Mouse (Mus musculus) lung, postnatal 0 days (tissue): Measurements from ENCODE around the gene Nrp2. TPM values are rescaled to one million over a fixed set of nuclear protein-coding genes. Genes with fewer than 3 reads are reported as not detected.
A peak's percentile ranks its signal among the peaks of the same experiment; 100 is the strongest.

Source experiments
- ATAC-seq: fragments of 200-750 bp; cut with Nextera tagmentation; 2 replicates; pipeline ENCODE4 v1.8.0; 2017; ENCODE audit warnings: moderate library complexity
- DNase-seq: peaks from one replicate; pipeline ENCODE4 v3.0.0-alpha.2; 2016; ENCODE audit warnings: low spot score
- H3K27ac ChIP-seq: fragments of 300-500 bp; sonication (generic); 2 replicates; pipeline ENCODE4 v1.5.1; 2014; ENCODE audit warnings: antibody characterized with exemption, mild to moderate bottlenecking, low read length, mixed read lengths
- H3K27me3 ChIP-seq: fragments of 300-500 bp; sonication (generic); replicated peaks from 2 replicates; pipeline ENCODE4 v1.6.1; 2014; ENCODE audit warnings: low read length, mixed read lengths; ENCODE audit not compliant: insufficient read depth
- H3K36me3 ChIP-seq: fragments of 300-500 bp; sonication (generic); 2 replicates; pipeline ENCODE4 v1.6.1; 2014; ENCODE audit warnings: low read length, mixed read lengths; ENCODE audit not compliant: insufficient read depth
- H3K4me1 ChIP-seq: fragments of 300-500 bp; sonication (generic); 2 replicates; pipeline ENCODE4 v1.6.1; 2014; ENCODE audit warnings: antibody characterized with exemption, low read depth, low read length, mixed read lengths; ENCODE audit not compliant: insufficient read depth
- H3K4me2 ChIP-seq: fragments of 300-500 bp; sonication (generic); replicated peaks from 2 replicates; pipeline ENCODE4 v1.6.1; 2014; ENCODE audit warnings: low read depth, mild to moderate bottlenecking, low read length, moderate library complexity, mixed read lengths
- H3K4me3 ChIP-seq: fragments of 300-500 bp; sonication (generic); 2 replicates; pipeline ENCODE4 v1.5.1; 2014; ENCODE audit warnings: low read depth, low read length
- H3K9ac ChIP-seq: fragments of 300-500 bp; sonication (generic); replicated peaks from 2 replicates; pipeline ENCODE4 v1.6.1; 2014; ENCODE audit warnings: low read depth, mild to moderate bottlenecking
- H3K9me3 ChIP-seq: fragments of 300-500 bp; sonication (generic); 2 replicates; pipeline ENCODE4 v1.6.1; 2016; ENCODE audit warnings: low read length, mixed read lengths
- CTCF ChIP-seq: IDR thresholded peaks from 2 replicates; pipeline ENCODE4 v1.5.1; 2016; ENCODE audit warnings: antibody characterized with exemption, mild to moderate bottlenecking
- EP300 ChIP-seq: IDR thresholded peaks from 2 replicates; pipeline ENCODE4 v1.6.1; 2016; ENCODE audit warnings: antibody characterized with exemption, mild to moderate bottlenecking, control low read depth
- WGBS: fragments of 180-500 bp; shearing (Covaris S2); extraction: QIAGEN DNeasy Blood & Tissue Kit; methylation state at CpG from one replicate; pipeline ENCODE4 v1.1.7; 2014; 5-methylcytosine and 5-hydroxymethylcytosine counted together
- polyA plus RNA-seq: library from polyadenylated mRNA; unstranded; fragments of >200 nt; fragmentation: Nextera tagmentation; extraction: Ambion mirVana; gene quantifications from 2 replicates; pipeline ENCODE4 v1.2.1, GENCODE M21; 2015

Gene Nrp2
- polyA plus RNA-seq, 1 experiment from 2014 or later, result 14.0 TPM

DNA sequence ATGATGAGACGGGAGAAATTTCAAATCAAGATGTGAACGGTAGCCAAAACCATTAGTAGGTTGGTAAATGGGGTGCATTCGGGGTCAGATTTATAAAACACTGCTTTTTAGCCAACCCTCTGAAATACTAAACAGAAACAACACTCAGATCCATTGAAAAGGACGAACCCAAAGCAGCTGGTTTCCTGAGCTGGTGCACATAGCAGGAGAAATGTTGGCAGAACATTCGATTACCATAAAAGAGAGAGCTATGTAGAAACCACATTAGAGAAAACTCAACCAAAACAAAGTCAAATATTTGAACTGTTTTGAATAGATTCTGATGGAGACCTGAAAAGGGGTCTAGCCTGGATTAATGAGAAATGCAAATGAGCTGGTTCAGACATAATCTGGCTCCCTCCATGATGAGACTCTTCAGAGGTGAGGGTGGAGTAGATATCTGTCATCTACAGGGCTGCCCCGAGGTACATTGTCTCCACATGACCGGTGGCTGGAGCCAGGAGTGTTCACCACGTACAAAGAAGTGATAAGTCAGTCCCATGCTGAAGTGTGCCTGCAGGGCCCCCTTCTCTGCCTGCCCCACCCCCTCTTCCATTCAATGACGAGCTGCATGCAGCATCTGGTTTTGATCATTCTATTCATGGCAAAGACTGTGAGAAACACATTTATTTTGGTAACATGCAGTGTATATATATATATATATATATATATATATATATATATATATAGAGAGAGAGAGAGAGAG is 156.6 kb downstream of the Nrp2 start:
- no peak overlapping the region for H3K27ac ChIP-seq

DNA sequence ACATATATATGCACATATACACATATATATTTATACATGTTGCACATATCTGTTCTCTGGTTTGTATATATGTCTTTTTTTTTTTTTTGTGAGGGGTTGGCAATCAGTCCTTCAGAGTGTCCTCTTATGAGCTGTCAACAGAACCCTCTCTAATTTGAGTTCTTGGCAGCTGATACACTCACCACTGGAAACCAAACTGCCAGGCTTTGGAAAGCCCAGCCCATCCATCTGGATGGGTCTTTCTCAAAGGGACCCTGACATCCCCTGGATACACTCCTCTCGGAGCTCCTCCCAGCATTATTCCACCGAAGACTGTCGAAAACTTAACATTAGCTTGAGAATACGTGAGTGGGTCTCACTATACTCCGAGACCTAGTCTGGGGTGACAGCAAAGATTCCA is 157.2 kb downstream of the Nrp2 start:
- WGBS, result 53% methylated on average over 5 of the region's 5 CpGs
- TF ChIP-seq EP300 (no peak), CTCF (no peak)
- Histone ChIP-seq H3K27me3 (no peaks in the 10 kb centered on the region), H3K9me3 (no peaks in the 10 kb centered on the region), H3K9ac (no peak overlapping the region), H3K4me2 (no peak overlapping the region), H3K4me1 (peaks cover 5% of the 10 kb centered on the region; the same call in 1 of the 2 replicates), H3K27ac (0 out of 2 replicates have a peak overlapping the region, but pooled peaks have one; percentile 9), H3K36me3 (no peaks in the 10 kb centered on the region), H3K4me3 (no peak overlapping the region)
- ATAC-seq (no peak), DNase-seq (no peak)

More for the DNA sequence above, 156.6 kb downstream of the Nrp2 start:
- Histone ChIP-seq H3K27me3 (no peaks in the 10 kb centered on the region), H3K4me3 (no peak overlapping the region), H3K4me1 (peaks cover 5% of the 10 kb centered on the region; the same call in 1 of the 2 replicates), H3K9me3 (no peaks in the 10 kb centered on the region), H3K4me2 (no peak overlapping the region), H3K9ac (no peak overlapping the region), H3K36me3 (no peaks in the 10 kb centered on the region)
- 44% methylated on average over 9 of the region's 9 CpGs for WGBS
- peak; percentile 67 for ATAC-seq
- no peak for TF ChIP-seq EP300
- no peak for TF ChIP-seq CTCF
- peak; percentile 70 for DNase-seq

DNA sequence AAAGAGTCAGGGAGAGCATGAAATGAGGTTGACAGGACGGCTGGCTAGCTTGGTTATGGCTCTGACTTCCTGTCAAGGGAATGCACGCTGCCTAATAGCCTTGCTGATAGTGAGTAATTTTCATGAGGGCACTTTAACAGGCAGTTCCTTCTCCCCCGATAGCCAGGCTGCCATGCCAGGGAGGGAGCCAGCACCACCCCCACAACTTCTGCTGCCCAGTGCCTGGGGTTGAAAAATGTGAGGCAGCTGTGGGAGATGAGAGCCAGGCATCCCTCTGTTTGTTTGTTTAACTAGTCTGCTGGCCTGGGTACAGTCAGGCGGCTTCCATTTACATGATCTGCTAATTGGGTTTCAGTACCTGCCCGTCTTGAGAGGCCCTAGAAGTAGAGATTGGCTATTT is 157.7 kb downstream of the Nrp2 start:
- ATAC-seq (no peak), DNase-seq (peak; percentile 24)
- 0 out of 2 replicates have a peak overlapping the region, but pooled peaks have one; percentile 9 for H3K27ac ChIP-seq
- TF ChIP-seq EP300 (no peak), CTCF (no peak)
- peaks cover 5% of the 10 kb centered on the region; the same call in 1 of the 2 replicates for H3K4me1 ChIP-seq
- H3K9me3 ChIP-seq, result no peaks in the 10 kb centered on the region
- no peaks in the 10 kb centered on the region for H3K36me3 ChIP-seq
- H3K27me3 ChIP-seq, result no peaks in the 10 kb centered on the region
- H3K4me3 ChIP-seq, result no peak overlapping the region
- H3K9ac ChIP-seq, result no peak overlapping the region
- no peak overlapping the region for H3K4me2 ChIP-seq
- 16% methylated on average over 5 of the region's 5 CpGs for WGBS
